Mouse (Mus musculus) kidney, adult 2 months (tissue): Measurements from ENCODE around the gene Mpp3.

Experiments used
- CTCF ChIP-seq: fragments of 200-500 bp; conservative IDR thresholded peaks from 2 replicates; pipeline ENCODE4 v1.5.1; 2011; ENCODE audit warnings: low read depth, mild to moderate bottlenecking, control low read depth, low read length, moderate library complexity, mixed read lengths; ENCODE audit not compliant: insufficient read depth, insufficient read length
- POLR2A ChIP-seq: fragments of 200-500 bp; IDR thresholded peaks from one replicate; pipeline ENCODE4 v1.6.1; 2011; ENCODE audit warnings: low read depth, low read length, control low read depth

GRCm38 (mm10) chr11:102013201-102013600, 15.1 kb downstream of the Mpp3 start:
- no peak for TF ChIP-seq POLR2A
- TF ChIP-seq CTCF: 0 out of 2 replicates have a peak, but pooled peaks have one; percentile 11
